Mouse (Mus musculus): ENCODE data around the gene Utp18. TPM values are rescaled to one million over a fixed set of nuclear protein-coding genes. Genes with fewer than 3 reads are reported as not detected.

The Utp18 gene
- polyA plus RNA-seq, 1 experiment from 2014 or later: 13.3 TPM

DNA sequence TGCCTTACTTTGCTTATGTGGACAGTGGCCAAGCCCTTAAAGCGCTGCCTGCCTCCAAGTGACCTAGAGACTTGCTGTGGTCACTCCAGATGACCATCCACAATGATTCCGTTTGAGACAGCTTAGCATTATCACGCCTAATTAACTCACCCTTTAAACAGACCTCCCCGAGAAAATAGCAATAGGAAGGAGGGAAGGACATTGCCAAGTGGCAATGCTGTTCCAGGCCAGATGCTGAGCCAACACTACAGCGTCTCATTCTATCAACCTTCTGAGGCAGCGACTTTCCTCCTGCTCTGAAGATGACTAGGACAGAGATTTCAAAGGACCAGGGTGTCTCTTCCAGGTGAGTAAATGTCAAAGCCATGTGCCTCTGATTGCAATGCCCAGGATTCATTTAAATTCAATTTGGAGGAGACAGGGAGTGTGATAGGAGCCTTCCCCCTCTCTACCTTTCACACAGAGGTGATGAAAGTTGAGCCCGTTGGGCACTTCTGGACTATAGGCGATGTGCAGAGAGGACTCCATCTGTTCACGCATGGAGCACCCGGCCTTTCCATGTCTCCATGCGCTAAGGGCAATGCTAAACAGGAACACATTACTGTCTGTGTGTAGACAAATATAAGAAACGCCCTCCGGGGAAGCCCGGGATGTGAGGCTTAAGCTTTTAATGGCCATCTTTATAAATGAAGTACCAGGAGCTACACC, 56.8 kb downstream of the Utp18 start:
- no peaks in the 10 kb centered on the region for H3K9me3 ChIP-seq (replicated peaks)
- no peaks in the 10 kb centered on the region for H3K36me3 ChIP-seq (replicated peaks)
- no peak for ATAC-seq (ENCODE audit: insufficient read depth)
- H3K27me3 ChIP-seq: no peaks in the 10 kb centered on the region
- H3K4me3 ChIP-seq (replicated peaks): no peak overlapping the region
- no peak overlapping the region for H3K4me2 ChIP-seq
- no peak overlapping the region for H3K9ac ChIP-seq
- WGBS (ENCODE audit: insufficient replicate concordance): 70% methylated on average over 14 of the region's 14 CpGs
- no peaks in the 10 kb centered on the region for H3K4me1 ChIP-seq (replicated peaks)
- no peak overlapping the region for H3K27ac ChIP-seq (replicated peaks)

DNA sequence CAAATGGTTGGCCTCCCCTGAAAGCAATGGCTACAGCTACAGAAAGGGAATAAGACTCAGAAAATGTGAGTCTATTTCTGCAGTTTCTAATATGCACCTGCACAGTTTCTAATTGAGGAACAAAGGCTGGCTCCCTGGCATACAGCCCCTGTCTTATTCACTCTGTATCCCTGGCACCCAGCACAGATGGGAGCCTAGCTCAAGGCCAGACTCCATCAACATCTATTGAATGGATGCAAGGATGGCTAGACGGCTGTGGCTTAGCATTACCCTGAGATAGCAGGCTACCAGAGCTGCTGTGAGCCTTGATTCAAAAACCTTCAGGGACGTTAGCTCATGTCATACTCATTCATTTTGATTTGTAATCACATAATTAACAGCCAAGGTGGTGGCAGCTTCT, 63.3 kb downstream of the Utp18 start:
- no peaks in the 10 kb centered on the region for H3K27me3 ChIP-seq

DNA sequence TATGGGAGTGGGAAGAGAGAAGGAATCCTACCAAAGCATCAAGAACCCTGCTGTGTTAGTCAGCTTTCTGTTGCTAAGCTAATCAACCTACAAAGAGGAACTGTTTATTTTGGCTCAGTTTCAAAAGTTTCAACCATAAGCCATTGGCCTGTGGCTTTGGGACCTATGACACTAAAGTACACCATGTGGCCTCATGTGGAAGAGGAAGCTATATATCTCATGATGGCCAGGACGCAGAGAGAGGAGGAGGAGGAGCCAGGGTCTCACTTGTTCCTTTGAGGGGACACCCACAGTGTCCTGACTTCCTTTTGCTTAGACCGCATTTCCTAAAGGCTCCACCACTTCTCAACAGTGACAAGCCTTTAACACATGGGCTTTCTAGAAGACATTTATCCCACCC, 64.0 kb downstream of the Utp18 start:
- Histone ChIP-seq H3K36me3 (replicated peaks) (no peaks in the 10 kb centered on the region), H3K9me3 (replicated peaks) (no peaks in the 10 kb centered on the region), H3K27ac (replicated peaks) (no peak overlapping the region), H3K9ac (no peak overlapping the region), H3K4me1 (replicated peaks) (no peaks in the 10 kb centered on the region), H3K4me3 (replicated peaks) (no peak overlapping the region), H3K4me2 (no peak overlapping the region), H3K27me3 (no peaks in the 10 kb centered on the region)
- peak; percentile 66 for ATAC-seq (ENCODE audit: insufficient read depth)
- WGBS (ENCODE audit: insufficient replicate concordance): 5% methylated on average over 2 of the region's 2 CpGs

More for the DNA sequence above, 63.3 kb downstream of the Utp18 start:
- no peak overlapping the region for H3K4me3 ChIP-seq (replicated peaks)
- no peaks in the 10 kb centered on the region for H3K4me1 ChIP-seq (replicated peaks)
- H3K9ac ChIP-seq: no peak overlapping the region
- H3K36me3 ChIP-seq (replicated peaks): no peaks in the 10 kb centered on the region
- H3K9me3 ChIP-seq (replicated peaks): no peaks in the 10 kb centered on the region
- ATAC-seq (ENCODE audit: insufficient read depth): no peak
- 54% methylated on average over 2 of the region's 2 CpGs for WGBS (ENCODE audit: insufficient replicate concordance)
- no peak overlapping the region for H3K4me2 ChIP-seq
- no peak overlapping the region for H3K27ac ChIP-seq (replicated peaks)

- 51% methylated on average over 15 of the region's 15 CpGs for WGBS (ENCODE audit: insufficient replicate concordance)
- Histone ChIP-seq H3K4me2 (no peak overlapping the region), H3K9me3 (replicated peaks) (no peaks in the 10 kb centered on the region), H3K36me3 (replicated peaks) (no peaks in the 10 kb centered on the region), H3K27ac (replicated peaks) (no peak overlapping the region), H3K27me3 (no peaks in the 10 kb centered on the region), H3K4me1 (replicated peaks) (no peaks in the 10 kb centered on the region), H3K4me3 (replicated peaks) (no peak overlapping the region), H3K9ac (no peak overlapping the region)
- ATAC-seq (ENCODE audit: insufficient read depth): no peak
Observed at GRCm38 (mm10) chr11:93817966-93818738, 67.4 kb downstream of the Utp18 start.

DNA sequence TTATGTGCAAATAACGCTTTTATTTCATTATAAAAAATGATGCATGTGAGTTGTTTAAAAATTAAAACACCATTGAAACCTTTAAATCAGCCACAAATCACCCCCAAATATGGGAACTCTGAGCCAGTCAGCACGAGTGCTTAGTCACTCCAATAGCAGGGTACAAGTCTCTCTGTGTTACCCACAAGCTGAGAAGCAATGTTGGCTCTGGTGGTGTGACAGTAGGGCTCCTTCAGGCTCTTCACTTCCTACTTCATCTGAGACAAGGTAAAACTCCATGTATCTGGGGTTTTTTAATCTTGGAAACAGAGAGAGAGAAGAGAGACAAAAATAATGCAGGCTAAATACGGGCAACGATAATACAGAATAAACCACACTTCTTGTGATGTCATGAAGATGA, 72.6 kb downstream of the Utp18 start:
- Histone ChIP-seq H3K36me3 (replicated peaks) (no peaks in the 10 kb centered on the region), H3K9me3 (replicated peaks) (no peaks in the 10 kb centered on the region), H3K4me1 (replicated peaks) (no peaks in the 10 kb centered on the region), H3K27me3 (no peaks in the 10 kb centered on the region), H3K4me3 (replicated peaks) (no peak overlapping the region), H3K4me2 (no peak overlapping the region), H3K9ac (no peak overlapping the region), H3K27ac (replicated peaks) (no peak overlapping the region)
- ATAC-seq (ENCODE audit: insufficient read depth): no peak
- 62% methylated on average over 4 of the region's 4 CpGs for WGBS (ENCODE audit: insufficient replicate concordance)

- 22% methylated on average over 11 of the region's 11 CpGs for WGBS (ENCODE audit: insufficient replicate concordance)
Observed at GRCm38 (mm10) chr11:93812125-93812868, 73.3 kb downstream of the Utp18 start.

More at GRCm38 (mm10) chr11:93812125-93812868, 73.3 kb downstream of the Utp18 start:
- H3K4me3 ChIP-seq (replicated peaks): no peak overlapping the region
- no peaks in the 10 kb centered on the region for H3K27me3 ChIP-seq
- no peak overlapping the region for H3K9ac ChIP-seq
- ATAC-seq (ENCODE audit: insufficient read depth): no peak
- H3K9me3 ChIP-seq (replicated peaks): no peaks in the 10 kb centered on the region
- H3K36me3 ChIP-seq (replicated peaks): no peaks in the 10 kb centered on the region
- no peaks in the 10 kb centered on the region for H3K4me1 ChIP-seq (replicated peaks)
- no peak overlapping the region for H3K4me2 ChIP-seq
- no peak overlapping the region for H3K27ac ChIP-seq (replicated peaks)

Other genes starting within 250 kb of the Utp18 start
- 5.1 and 6.6 TPM in 2 replicates for gene Mbtd1, start 86 bp upstream of the Utp18 start, polyA plus RNA-seq (2015; fragmentation: Nextera tagmentation; extraction: Ambion mirVana)
- 102 and 125 TPM in 2 replicates for gene Nme2, start 70.5 kb upstream of the Utp18 start, polyA plus RNA-seq (2015; fragmentation: Nextera tagmentation; extraction: Ambion mirVana)
- gene Gm20390, start 82.5 kb upstream of the Utp18 start, polyA plus RNA-seq (2015; fragmentation: Nextera tagmentation; extraction: Ambion mirVana): 187 and 209 TPM in 2 replicates
- gene Nme1, start 82.8 kb upstream of the Utp18 start, polyA plus RNA-seq (2015; fragmentation: Nextera tagmentation; extraction: Ambion mirVana): 105 and 107 TPM in 2 replicates
- 9.2 and 10.4 TPM in 2 replicates for gene Spag9, start 110.3 kb upstream of the Utp18 start, polyA plus RNA-seq (2015; fragmentation: Nextera tagmentation; extraction: Ambion mirVana)

Measured in liver, embryonic 15.5 days (tissue).